Mouse (Mus musculus) MEL (cell line): ENCODE measurements at regions not wholly inside any gene's neighbourhood (a gene's known extent, or its start where the extent isn't known, plus 50 kb on each side); places are given as distances from the start of the nearest gene placed in this dataset.

Experiments
- DNase-seq: peaks from one replicate; pipeline ENCODE4 v3.0.0; 2011; ENCODE audit warnings: low read depth, low spot score
- H3K27ac ChIP-seq: 2 replicates; pipeline ENCODE4 v1.5.1; 2012; ENCODE audit warnings: low read depth, mild to moderate bottlenecking, control low read depth, low read length, moderate library complexity; ENCODE audit not compliant: control insufficient read depth
- H3K27me3 ChIP-seq, 2 experiments: fragments of 150-350 bp in 1 of 2; sonication (generic) in 1 of 2; 2 replicates each; pipeline ENCODE4 v1.6.1; 2012; ENCODE audit warnings: low read length in 2 of 2, mild to moderate bottlenecking in 2 of 2, improper control_type of control experiment in 1 of 2, moderate library complexity in 1 of 2; ENCODE audit not compliant: insufficient read depth in 2 of 2, control insufficient read depth in 1 of 2
- H3K36me3 ChIP-seq, 2 experiments: 2 replicates each; pipeline ENCODE4 v1.6.1; 2012 to 2014; ENCODE audit warnings: low read length in 2 of 2, improper control_type of control experiment in 1 of 2, inconsistent platforms in 1 of 2, mild to moderate bottlenecking in 1 of 2; ENCODE audit not compliant: insufficient read depth in 2 of 2, control insufficient read depth in 1 of 2
- H3K4me1 ChIP-seq, 2 experiments: fragments of 150-350 bp in 1 of 2; sonication (generic) in 1 of 2; 2 replicates each; pipeline ENCODE4 v1.6.1; 2012; ENCODE audit warnings: low read length in 2 of 2, improper control_type of control experiment in 1 of 2, mild to moderate bottlenecking in 1 of 2; ENCODE audit not compliant: insufficient read depth in 2 of 2, control insufficient read depth in 1 of 2
- H3K4me3 ChIP-seq, 2 experiments: fragments of 150-350 bp in 1 of 2; sonication (generic) in 1 of 2; 2 replicates each; pipeline ENCODE4 v1.5.1; 2012; ENCODE audit warnings: low read depth in 2 of 2, low read length in 2 of 2, mild to moderate bottlenecking in 2 of 2, moderate library complexity in 2 of 2, control low read depth in 1 of 2, improper control_type of control experiment in 1 of 2; ENCODE audit not compliant: control insufficient read depth in 1 of 2, insufficient read depth in 1 of 2
- H3K79me2 ChIP-seq: 2 replicates; pipeline ENCODE4 v1.6.1; 2012; ENCODE audit warnings: mild to moderate bottlenecking, low read length, moderate library complexity; ENCODE audit not compliant: control insufficient read depth, poor library complexity, insufficient read depth
- H3K9ac ChIP-seq: 2 replicates; pipeline ENCODE4 v1.6.1; 2012; ENCODE audit warnings: low read depth, mild to moderate bottlenecking, control low read depth, low read length, moderate library complexity; ENCODE audit not compliant: control insufficient read depth, poor library complexity, severe bottlenecking
- H3K9me3 ChIP-seq: fragments of 150-350 bp; sonication (generic); replicated peaks from 2 replicates; pipeline ENCODE4 v1.6.1; 2012; ENCODE audit warnings: mild to moderate bottlenecking, low read length, improper control_type of control experiment, moderate library complexity; ENCODE audit not compliant: insufficient read depth
- CHD1 ChIP-seq: IDR thresholded peaks from 2 replicates; pipeline ENCODE4 v1.6.1; 2012; ENCODE audit warnings: low read depth, mild to moderate bottlenecking, inconsistent platforms, low read length, improper control_type of control experiment
- CHD2 ChIP-seq: IDR thresholded peaks from 2 replicates; pipeline ENCODE4 v1.6.1; 2011; ENCODE audit warnings: low read length, improper control_type of control experiment
- CTCF ChIP-seq, 3 experiments: IDR thresholded peaks in 2 of 3; conservative IDR thresholded peaks in 1 of 3; 2 replicates each; pipeline ENCODE4 v1.5.1; 2011 to 2012; ENCODE audit warnings: low read length in 3 of 3, low read depth in 2 of 3, mild to moderate bottlenecking in 2 of 3, improper control_type of control experiment in 1 of 3, inconsistent platforms in 1 of 3, mixed read lengths in 1 of 3, moderate library complexity in 1 of 3; ENCODE audit not compliant: control insufficient read depth in 1 of 3, insufficient read depth in 1 of 3, poor library complexity in 1 of 3, severe bottlenecking in 1 of 3
- E2F4 ChIP-seq: IDR thresholded peaks from 2 replicates; pipeline ENCODE4 v1.6.1; 2011; ENCODE audit warnings: low read depth, low read length, improper control_type of control experiment, borderline replicate concordance
- ELF1 ChIP-seq: IDR thresholded peaks from 2 replicates; pipeline ENCODE4 v1.6.1; 2014; ENCODE audit warnings: low read depth, mild to moderate bottlenecking, inconsistent platforms, low read length, improper control_type of control experiment, moderate library complexity
- EP300 ChIP-seq, 2 experiments: IDR thresholded peaks; 2 replicates each; pipeline ENCODE4 v1.6.1; 2011; ENCODE audit warnings: improper control_type of control experiment in 2 of 2, low read length in 2 of 2, low read depth in 1 of 2, mild to moderate bottlenecking in 1 of 2
- ETS1 ChIP-seq: IDR thresholded peaks from 2 replicates; pipeline ENCODE4 v1.6.1; 2012; ENCODE audit warnings: low read depth, mild to moderate bottlenecking, inconsistent platforms, low read length, improper control_type of control experiment, moderate library complexity
- GABPA ChIP-seq: IDR thresholded peaks from 2 replicates; pipeline ENCODE4 v1.6.1; 2012; ENCODE audit warnings: low read depth, mild to moderate bottlenecking, inconsistent platforms, low read length, improper control_type of control experiment, moderate library complexity
- HCFC1 ChIP-seq: IDR thresholded peaks from 2 replicates; pipeline ENCODE4 v1.6.1; 2012; ENCODE audit warnings: low read depth, mild to moderate bottlenecking, inconsistent platforms, low read length, improper control_type of control experiment, moderate library complexity
- JUND ChIP-seq: IDR thresholded peaks from 2 replicates; pipeline ENCODE4 v1.6.1; 2011; ENCODE audit warnings: low read depth, mild to moderate bottlenecking, improper control_type of control experiment, low read length
- KAT2A ChIP-seq: conservative IDR thresholded peaks from 2 replicates; pipeline ENCODE4 v1.6.1; 2012; ENCODE audit warnings: low read depth, low read length, improper control_type of control experiment, inconsistent platforms
- MAFK ChIP-seq: IDR thresholded peaks from 2 replicates; pipeline ENCODE4 v1.6.1; 2011; ENCODE audit warnings: low read depth, mild to moderate bottlenecking, low read length, improper control_type of control experiment, borderline replicate concordance
- MEF2A ChIP-seq: IDR thresholded peaks from 2 replicates; pipeline ENCODE4 v1.6.1; 2014; ENCODE audit warnings: low read depth, mild to moderate bottlenecking, inconsistent platforms, low read length, improper control_type of control experiment; ENCODE audit not compliant: poor library complexity, insufficient replicate concordance, severe bottlenecking; ENCODE audit errors: extremely low read depth
- MYB ChIP-seq: IDR thresholded peaks from 2 replicates; pipeline ENCODE4 v1.6.1; 2011; ENCODE audit warnings: mild to moderate bottlenecking, low read depth, low read length, improper control_type of control experiment
- MYC ChIP-seq: IDR thresholded peaks from 2 replicates; pipeline ENCODE4 v1.6.1; 2011; ENCODE audit warnings: low read depth, mild to moderate bottlenecking, low read length, improper control_type of control experiment, moderate library complexity
- NRF1 ChIP-seq: IDR thresholded peaks from 2 replicates; pipeline ENCODE4 v1.6.1; 2014; ENCODE audit warnings: low read depth, mild to moderate bottlenecking, inconsistent platforms, low read length, improper control_type of control experiment, moderate library complexity; ENCODE audit not compliant: poor library complexity, insufficient read depth, severe bottlenecking
- POLR2A ChIP-seq, 2 experiments: IDR thresholded peaks; 2 replicates each; pipeline ENCODE4 v1.6.1; 2011 to 2012; ENCODE audit warnings: low read length in 2 of 2, mild to moderate bottlenecking in 2 of 2, control low read depth in 1 of 2, improper control_type of control experiment in 1 of 2, low read depth in 1 of 2, moderate library complexity in 1 of 2; ENCODE audit not compliant: control insufficient read depth in 1 of 2, insufficient read depth in 1 of 2, poor library complexity in 1 of 2
- POLR2AphosphoS2 ChIP-seq: IDR thresholded peaks from 2 replicates; pipeline ENCODE4 v1.6.1; 2011; ENCODE audit warnings: low read length, improper control_type of control experiment
- RAD21 ChIP-seq: IDR thresholded peaks from 2 replicates; pipeline ENCODE4 v1.6.1; 2011; ENCODE audit warnings: mild to moderate bottlenecking, low read depth, low read length, improper control_type of control experiment
- RCOR1 ChIP-seq: IDR thresholded peaks from 2 replicates; pipeline ENCODE4 v1.6.1; 2012; ENCODE audit warnings: low read depth, mild to moderate bottlenecking, inconsistent platforms, low read length, improper control_type of control experiment
- SIN3A ChIP-seq: IDR thresholded peaks from 2 replicates; pipeline ENCODE4 v1.6.1; 2012; ENCODE audit warnings: low read length, improper control_type of control experiment, inconsistent platforms
- TAL1 ChIP-seq: IDR thresholded peaks from 2 replicates; pipeline ENCODE4 v1.6.1; 2012; ENCODE audit warnings: mild to moderate bottlenecking, inconsistent platforms, low read length, moderate library complexity, mixed read lengths
- TBP ChIP-seq: IDR thresholded peaks from 2 replicates; pipeline ENCODE4 v1.8.0; 2011; ENCODE audit warnings: low read depth, low read length, improper control_type of control experiment
- TCF12 ChIP-seq: IDR thresholded peaks from 2 replicates; pipeline ENCODE4 v1.6.1; 2014; ENCODE audit warnings: low read depth, mild to moderate bottlenecking, inconsistent platforms, low read length, improper control_type of control experiment, moderate library complexity
- USF1 ChIP-seq: IDR thresholded peaks from 2 replicates; pipeline ENCODE4 v1.6.1; 2014; ENCODE audit warnings: low read depth, mild to moderate bottlenecking, inconsistent platforms, low read length, improper control_type of control experiment, moderate library complexity

DNA sequence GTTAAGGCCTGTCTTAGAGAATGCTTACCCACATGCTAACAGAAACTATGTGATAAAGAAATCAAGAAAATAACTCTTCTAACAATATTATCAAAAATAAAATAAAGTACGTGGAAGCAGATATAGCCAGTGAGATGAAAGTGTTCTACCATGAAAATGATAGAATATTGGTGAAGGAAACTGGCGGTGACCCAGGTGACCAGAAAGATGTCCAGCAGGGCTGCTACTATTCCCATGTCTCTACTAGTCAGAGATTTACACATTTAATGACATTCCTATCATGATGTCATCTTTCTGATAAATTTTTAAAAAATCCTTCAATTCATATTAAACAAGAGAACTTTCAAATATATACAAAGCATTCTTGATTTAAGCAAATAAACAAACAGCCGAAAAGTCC lies 69.8 kb upstream of the Fmo9 start:
- no peaks in the 10 kb centered on the region for H3K4me1 ChIP-seq
- no peak overlapping the region for H3K27ac ChIP-seq
- H3K27me3 ChIP-seq = no peaks in the 10 kb centered on the region; a peak in 1 of 4 replicates
- no peak overlapping the region for H3K4me3 ChIP-seq
- TF ChIP-seq ELF1 (no peak), JUND (no peak), RCOR1 (no peak)
- no peak overlapping the region for H3K9ac ChIP-seq
- no peaks in the 10 kb centered on the region for H3K36me3 ChIP-seq
- H3K9me3 ChIP-seq = no peaks in the 10 kb centered on the region
- H3K79me2 ChIP-seq = no peaks in the 10 kb centered on the region
- DNase-seq = no peak

DNA sequence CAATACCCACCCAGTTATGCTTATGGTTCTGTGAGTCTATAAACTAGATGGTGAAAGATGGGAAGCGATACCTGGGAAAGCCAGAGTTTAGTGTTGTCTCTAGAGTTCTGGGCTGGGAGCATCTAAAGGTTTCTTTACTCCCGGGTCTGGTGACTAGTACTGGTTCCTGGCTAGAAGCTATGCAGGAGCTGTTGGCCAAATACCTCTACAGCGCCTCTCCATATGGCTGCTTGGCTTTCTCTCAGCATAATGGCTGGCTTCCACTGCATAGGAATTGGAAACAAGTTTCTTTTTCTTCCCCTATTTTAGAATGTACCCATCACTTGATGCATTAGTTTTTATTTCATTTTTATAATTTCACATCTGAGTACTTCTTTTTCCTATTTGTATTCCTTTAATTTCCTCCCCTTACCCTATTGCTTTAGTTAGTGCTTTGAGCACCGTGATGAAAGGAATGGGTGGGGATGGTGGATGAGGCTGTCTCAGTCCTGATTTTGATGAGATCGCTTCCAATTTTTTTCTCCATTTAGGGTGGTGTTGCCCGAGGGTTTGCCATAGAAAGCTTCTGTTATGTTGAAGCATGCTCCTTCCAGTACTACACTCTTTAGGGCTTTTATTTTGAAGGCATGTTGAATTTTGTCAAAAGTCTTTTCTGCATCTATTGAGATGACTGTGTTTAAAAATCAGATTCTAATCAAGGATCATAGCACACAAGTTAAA lies 71.5 kb upstream of the Fmo9 start:
- TF ChIP-seq KAT2A (no peak), TCF12 (no peak), HCFC1 (no peak)
- Histone ChIP-seq H3K4me1 (no peaks in the 10 kb centered on the region), H3K9me3 (no peaks in the 10 kb centered on the region), H3K27me3 (no peaks in the 10 kb centered on the region), H3K79me2 (no peaks in the 10 kb centered on the region), H3K27ac (no peak overlapping the region), H3K36me3 (no peaks in the 10 kb centered on the region), H3K4me3 (no peak overlapping the region), H3K9ac (no peak overlapping the region)
- DNase-seq = no peak

DNA sequence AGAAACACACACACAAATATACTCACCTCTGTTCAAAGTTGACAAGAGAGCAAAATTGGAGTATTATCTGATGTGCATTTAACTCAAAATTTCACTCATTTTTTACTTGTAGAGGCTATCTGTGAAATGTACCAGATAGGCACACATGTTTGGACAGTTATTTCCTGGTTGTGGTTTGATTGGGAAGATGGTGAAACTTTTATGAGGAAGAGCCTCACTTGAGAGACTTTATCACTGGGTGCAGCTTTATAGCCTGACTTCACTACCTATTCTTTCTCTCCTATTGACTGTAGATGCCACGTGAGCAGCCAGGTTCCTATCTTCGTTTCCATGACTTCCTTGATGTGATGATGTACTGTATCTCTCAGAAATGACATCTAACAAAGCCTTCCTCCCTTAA lies 77.3 kb upstream of the Fmo9 start:
- Histone ChIP-seq H3K9ac (no peak overlapping the region), H3K27me3 (no peaks in the 10 kb centered on the region), H3K9me3 (no peaks in the 10 kb centered on the region), H3K36me3 (no peaks in the 10 kb centered on the region), H3K4me3 (no peak overlapping the region), H3K27ac (no peak overlapping the region), H3K4me1 (0 out of 4 replicates have a peak, but pooled peaks cover 0 to 2% of the 10 kb centered on the region in 2 experiments), H3K79me2 (no peaks in the 10 kb centered on the region)
- peak; percentile 40 for DNase-seq
- TF ChIP-seq USF1 (no peak), KAT2A (no peak), NRF1 (no peak), GABPA (no peak), E2F4 (no peak), RAD21 (no peak), TAL1 (0 out of 2 replicates have a peak, but pooled peaks have one; percentile 14), POLR2A (IDR thresholded peaks at IDR 0.05; ENCODE audit: control insufficient read depth in 1 of 2, insufficient read depth in 1 of 2, low read depth in 1 of 2, low read length in 2 of 2, poor library complexity in 1 of 2) (no peak), MAFK (no peak), JUND (no peak), ETS1 (peak; percentile 44; the same call in 1 of the 2 replicates), CHD1 (no peak), TBP (no peak), EP300 (IDR thresholded peaks at IDR 0.05; ENCODE audit: low read depth in 1 of 2, low read length in 2 of 2) (peak; percentile 66 to 72), RCOR1 (0 out of 2 replicates have a peak, but pooled peaks have one; percentile 20), CTCF (IDR thresholded peaks at IDR 0.05 in 2 of 3, conservative IDR thresholded peaks at IDR 0.05 in 1 of 3; ENCODE audit: control insufficient read depth in 1 of 3, insufficient read depth in 1 of 3, low read depth in 2 of 3, low read length in 3 of 3, poor library complexity in 1 of 3, severe bottlenecking in 1 of 3) (no peak), MEF2A (no peak), MYC (no peak), CHD2 (no peak), ELF1 (no peak), SIN3A (no peak), MYB (no peak), POLR2AphosphoS2 (no peak)
